Mouse (Mus musculus): ENCODE measurements around the gene Nr1i2. TPM values are rescaled to one million over a fixed set of nuclear protein-coding genes. Genes with fewer than 3 reads are reported as not detected.

Nr1i2 gene
- polyA plus RNA-seq, 1 experiment: 72.6 TPM

GRCm38 (mm10) chr16:38324311-38324710, 29.7 kb upstream of the Nr1i2 start:
- no peaks in the 10 kb centered on the region for H3K27me3 ChIP-seq (ENCODE audit: control insufficient read depth, insufficient read depth, low read length)
- 91% methylated on average over 15 of the region's 15 CpGs for WGBS
- TF ChIP-seq POLR2A (IDR thresholded peaks at IDR 0.05; ENCODE audit: low read depth, low read length) (no peak), CTCF (IDR thresholded peaks at IDR 0.05; ENCODE audit: extremely low read depth, insufficient read length, insufficient replicate concordance, low read depth, low read length) (no peak)
- H3K4me3 ChIP-seq (ENCODE audit: low read depth, low read length): no peak overlapping the region
- H3K27ac ChIP-seq (ENCODE audit: insufficient read depth, low read depth, low read length): no peak overlapping the region
- no peaks in the 10 kb centered on the region for H3K36me3 ChIP-seq (ENCODE audit: control insufficient read depth, insufficient read depth, low read length)
- H3K4me1 ChIP-seq (ENCODE audit: control insufficient read depth, insufficient read depth, insufficient read length, low read length): peaks cover 2% of the 10 kb centered on the region; the same call in 1 of the 2 replicates

- WGBS: 33% methylated on average over 17 of the region's 17 CpGs
- TF ChIP-seq POLR2A (IDR thresholded peaks at IDR 0.05; ENCODE audit: low read depth, low read length) (no peak), CTCF (IDR thresholded peaks at IDR 0.05; ENCODE audit: extremely low read depth, insufficient read length, insufficient replicate concordance, low read depth, low read length) (peak; percentile 58; the same call in 1 of the 2 replicates)
Observed at GRCm38 (mm10) chr16:38321452-38321935, 26.9 kb upstream of the Nr1i2 start.

DNA sequence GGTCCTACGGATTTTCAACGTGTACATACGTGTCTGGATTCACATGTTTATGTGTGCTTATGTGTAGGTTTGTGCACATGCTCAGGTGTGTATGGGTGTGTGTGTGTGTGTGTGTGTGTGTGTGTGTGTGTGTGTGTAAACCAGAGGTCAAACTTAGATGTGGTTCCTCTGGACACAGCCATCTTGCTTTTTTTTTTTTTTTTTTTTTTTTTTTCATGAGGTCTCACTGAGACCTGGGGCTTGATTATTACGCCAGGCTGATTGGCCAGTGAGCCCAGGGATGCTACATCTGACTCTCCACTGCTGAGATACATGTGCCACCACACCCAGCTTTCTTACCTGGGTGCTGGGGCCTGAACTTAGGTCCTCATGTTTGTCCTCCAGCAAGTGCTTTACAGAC, 24.5 kb upstream of the Nr1i2 start:
- Histone ChIP-seq H3K27ac (ENCODE audit: insufficient read depth, low read depth, low read length) (no peak overlapping the region), H3K27me3 (ENCODE audit: control insufficient read depth, insufficient read depth, low read length) (no peaks in the 10 kb centered on the region), H3K4me3 (ENCODE audit: low read depth, low read length) (no peak overlapping the region), H3K36me3 (ENCODE audit: control insufficient read depth, insufficient read depth, low read length) (no peaks in the 10 kb centered on the region), H3K4me1 (ENCODE audit: control insufficient read depth, insufficient read depth, insufficient read length, low read length) (peaks cover 2% of the 10 kb centered on the region; the same call in 1 of the 2 replicates)
- no peak for TF ChIP-seq CTCF (IDR thresholded peaks at IDR 0.05; ENCODE audit: extremely low read depth, insufficient read length, insufficient replicate concordance, low read depth, low read length)
- no peak for TF ChIP-seq POLR2A (IDR thresholded peaks at IDR 0.05; ENCODE audit: low read depth, low read length)
- 91% methylated on average over 4 of the region's 4 CpGs for WGBS

More at GRCm38 (mm10) chr16:38321452-38321935, 26.9 kb upstream of the Nr1i2 start:
- Histone ChIP-seq H3K36me3 (ENCODE audit: control insufficient read depth, insufficient read depth, low read length) (no peaks in the 10 kb centered on the region), H3K4me3 (ENCODE audit: low read depth, low read length) (no peak overlapping the region), H3K27ac (ENCODE audit: insufficient read depth, low read depth, low read length) (no peak overlapping the region), H3K27me3 (ENCODE audit: control insufficient read depth, insufficient read depth, low read length) (no peaks in the 10 kb centered on the region), H3K4me1 (ENCODE audit: control insufficient read depth, insufficient read depth, insufficient read length, low read length) (peaks cover 2% of the 10 kb centered on the region; the same call in 1 of the 2 replicates)

GRCm38 (mm10) chr16:38318492-38318891, 23.9 kb upstream of the Nr1i2 start:
- no peak overlapping the region for H3K4me3 ChIP-seq (ENCODE audit: low read depth, low read length)
- H3K4me1 ChIP-seq (ENCODE audit: control insufficient read depth, insufficient read depth, insufficient read length, low read length): peaks cover 2% of the 10 kb centered on the region; the same call in 1 of the 2 replicates
- no peak overlapping the region for H3K27ac ChIP-seq (ENCODE audit: insufficient read depth, low read depth, low read length)
- no peaks in the 10 kb centered on the region for H3K27me3 ChIP-seq (ENCODE audit: control insufficient read depth, insufficient read depth, low read length)
- no peaks in the 10 kb centered on the region for H3K36me3 ChIP-seq (ENCODE audit: control insufficient read depth, insufficient read depth, low read length)
- TF ChIP-seq CTCF (IDR thresholded peaks at IDR 0.05; ENCODE audit: extremely low read depth, insufficient read length, insufficient replicate concordance, low read depth, low read length) (no peak), POLR2A (IDR thresholded peaks at IDR 0.05; ENCODE audit: low read depth, low read length) (no peak)
- 74% methylated on average over 9 of the region's 9 CpGs for WGBS

- no peak overlapping the region for H3K4me3 ChIP-seq (ENCODE audit: low read depth, low read length)
- 90% methylated on average over 11 of the region's 11 CpGs for WGBS
- H3K36me3 ChIP-seq (ENCODE audit: control insufficient read depth, insufficient read depth, low read length): no peaks in the 10 kb centered on the region
- no peaks in the 10 kb centered on the region for H3K27me3 ChIP-seq (ENCODE audit: control insufficient read depth, insufficient read depth, low read length)
- H3K27ac ChIP-seq (ENCODE audit: insufficient read depth, low read depth, low read length): no peak overlapping the region
- TF ChIP-seq POLR2A (IDR thresholded peaks at IDR 0.05; ENCODE audit: low read depth, low read length) (no peak), CTCF (IDR thresholded peaks at IDR 0.05; ENCODE audit: extremely low read depth, insufficient read length, insufficient replicate concordance, low read depth, low read length) (no peak)
- 0 out of 2 replicates have a peak, but pooled peaks cover 2% of the 10 kb centered on the region for H3K4me1 ChIP-seq (ENCODE audit: control insufficient read depth, insufficient read depth, insufficient read length, low read length)
Observed at GRCm38 (mm10) chr16:38308195-38308594, 13.6 kb upstream of the Nr1i2 start.

GRCm38 (mm10) chr16:38307651-38308050, 13.0 kb upstream of the Nr1i2 start:
- H3K36me3 ChIP-seq (ENCODE audit: control insufficient read depth, insufficient read depth, low read length): no peaks in the 10 kb centered on the region
- 0 out of 2 replicates have a peak, but pooled peaks cover 2% of the 10 kb centered on the region for H3K4me1 ChIP-seq (ENCODE audit: control insufficient read depth, insufficient read depth, insufficient read length, low read length)
- no peak overlapping the region for H3K4me3 ChIP-seq (ENCODE audit: low read depth, low read length)
- H3K27me3 ChIP-seq (ENCODE audit: control insufficient read depth, insufficient read depth, low read length): no peaks in the 10 kb centered on the region
- TF ChIP-seq POLR2A (IDR thresholded peaks at IDR 0.05; ENCODE audit: low read depth, low read length): no peak
- TF ChIP-seq CTCF (IDR thresholded peaks at IDR 0.05; ENCODE audit: extremely low read depth, insufficient read length, insufficient replicate concordance, low read depth, low read length): no peak
- H3K27ac ChIP-seq (ENCODE audit: insufficient read depth, low read depth, low read length): no peak overlapping the region
- WGBS: 73% methylated on average over 7 of the region's 7 CpGs

DNA sequence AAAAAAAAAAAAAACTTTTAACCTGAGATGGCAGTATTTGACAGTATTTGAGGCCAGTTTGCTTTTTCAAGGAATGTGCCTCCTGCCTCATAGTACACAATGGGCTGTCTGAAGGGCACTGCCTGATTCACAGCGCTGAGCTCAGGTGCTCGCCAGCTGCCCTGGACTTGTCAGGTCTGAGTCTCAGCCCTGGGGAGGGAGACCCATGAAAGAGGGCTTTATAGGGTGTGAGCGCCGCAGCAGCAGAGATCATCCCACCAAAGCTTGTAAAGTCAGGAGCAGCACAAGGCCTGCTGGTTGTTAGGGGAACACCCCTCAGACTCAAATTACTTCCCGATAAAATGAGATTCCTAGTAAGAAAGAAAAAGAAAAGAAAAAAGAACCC, 12.6 kb upstream of the Nr1i2 start:
- 0 out of 2 replicates have a peak, but pooled peaks cover 2% of the 10 kb centered on the region for H3K4me1 ChIP-seq (ENCODE audit: control insufficient read depth, insufficient read depth, insufficient read length, low read length)
- 78% methylated on average over 5 of the region's 5 CpGs for WGBS
- no peak for TF ChIP-seq CTCF (IDR thresholded peaks at IDR 0.05; ENCODE audit: extremely low read depth, insufficient read length, insufficient replicate concordance, low read depth, low read length)
- TF ChIP-seq POLR2A (IDR thresholded peaks at IDR 0.05; ENCODE audit: low read depth, low read length): no peak

More for the DNA sequence above, 12.6 kb upstream of the Nr1i2 start:
- no peak overlapping the region for H3K27ac ChIP-seq (ENCODE audit: insufficient read depth, low read depth, low read length)
- H3K27me3 ChIP-seq (ENCODE audit: control insufficient read depth, insufficient read depth, low read length): no peaks in the 10 kb centered on the region
- no peak overlapping the region for H3K4me3 ChIP-seq (ENCODE audit: low read depth, low read length)
- H3K36me3 ChIP-seq (ENCODE audit: control insufficient read depth, insufficient read depth, low read length): no peaks in the 10 kb centered on the region

Data from small intestine, adult 2 months (tissue).